Mouse (Mus musculus) spleen, adult 2 months (tissue): ENCODE data around the gene Cdk7. TPM values are rescaled to one million over a fixed set of nuclear protein-coding genes. Genes with fewer than 3 reads are reported as not detected.

Experiments used
- DNase-seq, 2 experiments: peaks; one replicate each; pipeline versions ENCODE4 v3.0.0 to v3.0.0-alpha.2; 2012 to 2021; ENCODE audit warnings: low spot score in 2 of 2, low read depth in 1 of 2
- H3K27ac ChIP-seq: fragments of 200-500 bp; 2 replicates; pipeline ENCODE4 v1.5.1; 2012; ENCODE audit warnings: low read length, inconsistent platforms; ENCODE audit not compliant: insufficient read depth
- H3K27me3 ChIP-seq: fragments of 200-500 bp; 2 replicates; pipeline ENCODE4 v1.6.1; 2012; ENCODE audit warnings: mild to moderate bottlenecking, moderate library complexity, low read length, inconsistent platforms; ENCODE audit not compliant: control insufficient read depth, insufficient read depth
- H3K36me3 ChIP-seq: fragments of 200-500 bp; 2 replicates; pipeline ENCODE4 v1.6.1; 2012; ENCODE audit warnings: mild to moderate bottlenecking, low read length, inconsistent platforms; ENCODE audit not compliant: control insufficient read depth, insufficient read depth
- H3K4me1 ChIP-seq: fragments of 200-500 bp; 2 replicates; pipeline ENCODE4 v1.6.1; 2011; ENCODE audit warnings: inconsistent platforms; ENCODE audit not compliant: control insufficient read depth, insufficient read depth, insufficient read length
- H3K4me3 ChIP-seq: fragments of 200-500 bp; 2 replicates; pipeline ENCODE4 v1.5.1; 2011; ENCODE audit warnings: mild to moderate bottlenecking, inconsistent platforms; ENCODE audit not compliant: insufficient read depth, insufficient read length; ENCODE audit errors: extremely low read depth
- CTCF ChIP-seq: fragments of 200-500 bp; IDR thresholded peaks from 2 replicates; pipeline ENCODE4 v1.5.1; 2011; ENCODE audit warnings: mild to moderate bottlenecking, inconsistent platforms; ENCODE audit not compliant: insufficient read depth, insufficient read length, insufficient replicate concordance; ENCODE audit errors: extremely low read depth
- POLR2A ChIP-seq: fragments of 200-500 bp; IDR thresholded peaks from 2 replicates; pipeline ENCODE4 v1.6.1; 2011; ENCODE audit warnings: low read depth, low read length, inconsistent platforms
- WGBS: fragments of 180-500 bp; shearing (Covaris S2); methylation state at CpG from one replicate; pipeline ENCODE4 v1.1.7; 2018; 5-methylcytosine and 5-hydroxymethylcytosine counted together
- polyA plus RNA-seq: library from polyadenylated mRNA; depleted of rRNA; stranded (reverse); fragments of >200 nt; gene quantifications from 2 replicates; pipeline ENCODE4 v1.2.3, GENCODE M21; 2012

Gene Cdk7
- polyA plus RNA-seq, 1 experiment = 7.2 TPM

DNA sequence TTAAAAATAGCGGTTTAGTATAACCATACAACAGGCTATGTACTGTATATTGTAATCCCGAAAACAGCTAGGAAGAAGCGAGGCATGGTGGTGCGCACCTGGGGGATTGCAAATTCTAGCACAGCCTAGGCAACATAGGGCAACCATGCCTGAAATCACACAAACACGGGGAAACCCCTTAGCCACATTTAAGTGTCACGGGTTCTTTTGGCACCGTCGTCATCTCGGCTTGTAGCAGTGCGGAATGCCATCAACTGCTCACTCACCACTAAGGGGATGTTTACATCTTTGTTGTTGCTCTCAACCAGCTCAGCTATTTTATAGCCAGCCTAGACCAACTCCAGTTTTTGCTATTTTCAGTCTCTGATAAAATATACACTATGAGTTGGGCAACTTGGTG is 31.9 kb downstream of the Cdk7 start:
- peaks cover 36% of the 10 kb centered on the region for H3K36me3 ChIP-seq
- WGBS = 94% methylated on average over 10 of the region's 10 CpGs
- no peaks in the 10 kb centered on the region for H3K4me1 ChIP-seq
- no peak overlapping the region for H3K27ac ChIP-seq
- H3K27me3 ChIP-seq = no peaks in the 10 kb centered on the region
- no peak for DNase-seq
- no peak overlapping the region for H3K4me3 ChIP-seq
- no peak for TF ChIP-seq CTCF
- TF ChIP-seq POLR2A = no peak

DNA sequence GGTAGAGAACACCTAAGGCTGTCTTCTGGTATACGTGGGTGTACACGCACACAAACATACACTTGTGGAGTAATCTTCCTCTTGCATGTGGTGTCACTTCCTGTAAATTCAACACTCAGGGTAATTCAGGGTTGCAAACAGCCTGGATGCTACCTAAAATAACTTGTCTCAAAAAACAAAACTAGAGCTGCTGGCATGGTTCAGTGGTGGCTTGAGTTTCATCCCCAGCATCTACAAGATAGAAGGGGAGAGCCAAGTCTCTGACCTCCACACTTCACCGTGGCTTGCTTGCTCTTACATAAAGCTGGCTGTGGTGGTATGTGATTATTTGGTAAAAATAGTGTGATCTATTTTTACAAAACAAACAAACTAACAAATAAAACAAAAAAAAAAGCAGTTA is 33.2 kb downstream of the Cdk7 start:
- no peak for DNase-seq
- 67% methylated on average over 3 of the region's 3 CpGs for WGBS
- Histone ChIP-seq H3K27me3 (no peaks in the 10 kb centered on the region), H3K4me3 (no peak overlapping the region), H3K27ac (no peak overlapping the region), H3K36me3 (peaks cover 32% of the 10 kb centered on the region), H3K4me1 (no peaks in the 10 kb centered on the region)
- TF ChIP-seq CTCF (no peak), POLR2A (no peak)

DNA sequence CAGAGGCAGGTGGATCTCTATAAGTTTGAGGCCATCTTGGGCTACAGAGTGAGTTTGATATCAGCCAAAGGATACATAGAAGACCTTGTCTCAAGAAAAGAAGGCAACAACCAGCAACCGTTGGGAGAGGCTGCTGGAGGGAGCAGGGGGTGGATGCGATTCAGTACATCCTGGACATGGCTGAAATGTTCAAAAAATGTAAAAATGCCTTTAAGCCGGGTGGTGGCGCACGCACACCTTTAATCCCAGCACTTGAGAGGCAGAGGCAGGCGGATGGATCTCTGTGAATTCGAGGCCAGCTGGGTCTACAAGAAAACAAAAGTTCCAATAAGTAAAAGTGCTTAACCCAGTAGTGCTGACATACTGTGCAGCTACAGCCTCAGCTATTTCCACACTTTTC is 43.2 kb downstream of the Cdk7 start:
- H3K4me1 ChIP-seq = no peaks in the 10 kb centered on the region
- DNase-seq = no peak
- 87% methylated on average over 7 of the region's 7 CpGs for WGBS
- no peaks in the 10 kb centered on the region for H3K27me3 ChIP-seq
- H3K27ac ChIP-seq = no peak overlapping the region
- H3K4me3 ChIP-seq = no peak overlapping the region
- peaks cover 6% of the 10 kb centered on the region for H3K36me3 ChIP-seq
- TF ChIP-seq CTCF = no peak
- no peak for TF ChIP-seq POLR2A

DNA sequence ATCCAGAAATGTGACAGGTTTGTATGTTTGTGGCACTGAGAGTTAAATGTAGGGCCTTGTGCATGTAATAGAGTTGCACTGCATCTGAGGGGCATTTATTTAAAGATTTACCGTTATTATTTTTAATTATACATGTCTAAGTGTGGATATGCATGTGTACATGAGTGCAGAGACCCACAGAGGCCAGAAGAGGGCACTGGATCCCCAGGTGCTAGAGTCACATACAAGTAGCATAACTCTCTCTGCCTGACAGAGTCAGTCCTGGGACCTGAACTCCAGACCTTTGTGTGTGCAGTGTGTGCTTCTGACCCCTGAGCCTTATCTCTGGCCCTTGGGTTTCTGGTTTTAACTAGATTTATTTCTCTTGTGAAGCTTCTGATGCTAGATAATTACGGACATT is 46.4 kb downstream of the Cdk7 start:
- Histone ChIP-seq H3K36me3 (peaks cover 7% of the 10 kb centered on the region), H3K27ac (no peak overlapping the region), H3K4me3 (no peak overlapping the region), H3K27me3 (no peaks in the 10 kb centered on the region), H3K4me1 (peaks cover 2% of the 10 kb centered on the region; the same call in 1 of the 2 replicates)
- TF ChIP-seq CTCF (no peak), POLR2A (no peak)
- 85% methylated on average over 2 of the region's 2 CpGs for WGBS
- DNase-seq = no peak

DNA sequence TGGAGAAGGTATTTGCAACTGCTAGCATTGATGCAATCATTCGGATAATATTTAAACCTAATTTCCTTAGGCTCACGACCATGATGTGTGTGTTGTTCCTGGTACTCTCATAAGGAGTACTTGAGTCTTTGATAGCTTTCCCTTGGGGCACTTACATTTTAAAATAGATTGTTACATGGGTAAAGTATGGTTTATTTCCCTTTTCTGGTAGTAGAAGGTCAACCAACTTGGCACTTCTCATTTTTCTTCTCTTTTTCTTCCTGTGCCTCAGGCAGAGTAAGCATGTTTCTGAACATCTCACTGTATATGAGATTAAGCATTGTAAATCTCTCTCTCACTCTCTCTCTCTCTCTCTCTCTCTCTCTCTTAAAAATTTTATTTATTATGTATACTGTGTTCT is 47.9 kb downstream of the Cdk7 start:
- TF ChIP-seq POLR2A = no peak
- no peak for TF ChIP-seq CTCF
- no peak overlapping the region for H3K4me3 ChIP-seq
- no peak overlapping the region for H3K27ac ChIP-seq
- H3K36me3 ChIP-seq = peaks cover 9% of the 10 kb centered on the region
- DNase-seq = no peak
- H3K27me3 ChIP-seq = no peaks in the 10 kb centered on the region
- WGBS = 25% methylated on average over 2 of the region's 2 CpGs
- H3K4me1 ChIP-seq = peaks cover 2% of the 10 kb centered on the region; the same call in 1 of the 2 replicates

DNA sequence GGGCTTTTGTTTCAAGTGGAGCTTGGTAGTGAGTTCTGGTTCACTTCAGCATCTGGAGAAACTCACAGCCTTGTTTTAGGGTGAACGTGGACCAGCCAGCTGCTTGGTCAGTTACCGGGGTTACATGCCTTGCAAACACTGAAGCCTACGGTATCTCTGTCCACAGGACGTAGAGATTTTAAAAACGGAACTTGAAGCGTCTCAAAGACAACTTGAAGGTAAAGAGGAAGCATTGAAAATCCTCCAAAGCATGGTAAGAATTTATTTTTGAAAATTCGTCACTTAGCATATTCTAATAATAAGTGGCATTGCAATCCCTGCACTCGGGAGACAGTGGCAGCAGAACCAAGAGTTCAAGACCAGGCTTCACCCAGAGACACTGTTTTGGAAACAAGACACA is 49.1 kb downstream of the Cdk7 start:
- WGBS = 88% methylated on average over 8 of the region's 8 CpGs
- no peaks in the 10 kb centered on the region for H3K27me3 ChIP-seq
- no peak overlapping the region for H3K27ac ChIP-seq
- H3K4me1 ChIP-seq = peaks cover 2% of the 10 kb centered on the region; the same call in 1 of the 2 replicates
- no peak overlapping the region for H3K4me3 ChIP-seq
- TF ChIP-seq POLR2A (no peak), CTCF (no peak)
- no peak for DNase-seq
- peaks cover 7% of the 10 kb centered on the region for H3K36me3 ChIP-seq

DNA sequence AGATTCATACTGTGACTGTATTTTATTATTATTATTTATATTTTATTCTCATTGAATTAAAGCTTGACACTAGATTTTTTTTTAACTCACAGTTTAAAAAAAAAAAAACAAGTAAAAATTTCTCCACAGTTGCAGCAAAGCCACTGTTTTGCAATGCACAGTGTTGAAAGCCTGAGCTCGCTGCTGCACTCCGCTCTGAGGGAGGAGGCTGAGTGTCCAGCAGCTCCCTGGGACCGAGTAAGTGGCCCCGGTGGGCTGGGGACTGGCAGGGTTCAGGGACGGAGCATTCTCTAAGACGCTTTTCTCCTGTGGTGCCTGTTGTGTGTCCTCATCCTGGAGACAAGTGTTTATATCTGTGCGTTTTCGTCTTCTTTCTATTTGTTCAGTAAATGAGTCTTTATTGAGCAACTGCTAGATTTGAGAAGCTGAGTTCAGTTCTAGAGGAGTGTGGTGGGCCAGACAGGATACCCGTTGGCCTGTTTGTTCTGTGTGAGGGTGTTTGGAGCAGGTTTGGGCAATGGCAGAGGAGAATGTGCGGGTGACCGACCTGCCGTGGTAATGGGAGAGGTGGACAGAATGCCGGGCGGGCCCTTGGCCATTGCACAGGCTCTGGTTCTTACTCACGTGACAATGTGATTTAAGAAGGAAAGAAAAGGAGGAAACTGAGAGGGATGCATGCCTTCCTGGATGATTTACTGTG is 54.7 kb downstream of the Cdk7 start:
- H3K4me3 ChIP-seq = no peak overlapping the region
- no peak overlapping the region; the same call in 1 of the 2 replicates for H3K27ac ChIP-seq

More for the DNA sequence above, 54.7 kb downstream of the Cdk7 start:
- H3K4me1 ChIP-seq = no peaks in the 10 kb centered on the region
- no peak for TF ChIP-seq CTCF
- TF ChIP-seq POLR2A = no peak
- no peaks in the 10 kb centered on the region for H3K27me3 ChIP-seq
- WGBS = 86% methylated on average over 15 of the region's 15 CpGs
- peaks cover 4% of the 10 kb centered on the region for H3K36me3 ChIP-seq
- no peak for DNase-seq
